Mouse (Mus musculus) ovary, postnatal 36 days (tissue): ENCODE measurements around the gene Kprp.
"Not testable (repeated sequence)": the region's sequence is repeated elsewhere in the genome, so short reads cannot be mapped to it uniquely, and the experiment has no call there.

Experiments
- DNase-seq: peaks from one replicate; pipeline ENCODE4 v3.0.0; 2022; ENCODE audit warnings: low spot score, mixed read lengths

Kprp gene

GRCm38 (mm10) chr3:92827108-92827507 is at the start of gene Kprp:
Gene Kprp (minus strand): TSS chr3:92827247.
- DNase-seq: no peak

DNA sequence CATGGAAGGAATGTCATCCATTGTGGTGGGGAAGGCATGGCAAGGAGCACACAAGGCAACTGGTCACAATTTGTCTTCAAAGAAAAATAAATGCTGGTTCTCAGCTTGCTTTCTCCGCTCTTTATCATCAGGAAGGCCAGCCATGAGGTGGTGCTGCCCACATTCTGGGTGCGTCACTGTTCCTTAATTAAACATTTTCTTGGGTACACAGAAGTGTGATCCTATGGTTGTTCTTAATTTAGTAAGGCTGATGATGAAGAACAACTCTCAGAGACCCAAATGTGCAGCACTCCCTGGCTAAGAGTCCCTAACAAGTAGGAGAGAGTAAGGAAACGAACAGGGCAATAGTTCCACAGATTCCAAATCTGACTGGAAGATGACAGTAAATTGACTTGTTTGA is 47.1 kb upstream of the Kprp start:
- DNase-seq: no peak

- DNase-seq: no peak
Observed at GRCm38 (mm10) chr3:92870116-92870515, 43.1 kb upstream of the Kprp start, which contains the start of gene 2310050C09Rik. Gene 2310050C09Rik (minus strand): TSS chr3:92870216.

DNA sequence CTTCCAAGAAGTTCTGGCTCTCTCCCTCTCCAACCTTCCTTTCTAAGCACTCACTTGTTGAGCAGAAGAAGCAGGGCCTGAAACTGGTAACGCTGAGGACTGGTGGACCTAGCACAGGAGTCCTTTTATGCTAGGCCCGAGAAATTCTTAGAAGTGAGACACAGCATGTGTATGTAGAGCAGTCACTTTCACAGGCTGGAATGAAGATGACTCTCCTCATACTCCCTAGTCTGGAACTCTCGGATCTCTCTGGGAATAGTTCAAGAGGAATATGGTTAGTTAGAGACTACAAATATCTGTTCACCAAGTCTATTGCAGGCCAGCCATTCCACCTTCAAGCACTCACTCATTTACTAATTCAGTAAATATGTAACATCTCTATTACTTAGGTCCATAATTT is 24.1 kb upstream of the Kprp start, which contains the start of gene Lce1l:
Lce1l (minus strand) TSS at position 101 of the 400 bp plus-strand sequence.
- no peak for DNase-seq

DNA sequence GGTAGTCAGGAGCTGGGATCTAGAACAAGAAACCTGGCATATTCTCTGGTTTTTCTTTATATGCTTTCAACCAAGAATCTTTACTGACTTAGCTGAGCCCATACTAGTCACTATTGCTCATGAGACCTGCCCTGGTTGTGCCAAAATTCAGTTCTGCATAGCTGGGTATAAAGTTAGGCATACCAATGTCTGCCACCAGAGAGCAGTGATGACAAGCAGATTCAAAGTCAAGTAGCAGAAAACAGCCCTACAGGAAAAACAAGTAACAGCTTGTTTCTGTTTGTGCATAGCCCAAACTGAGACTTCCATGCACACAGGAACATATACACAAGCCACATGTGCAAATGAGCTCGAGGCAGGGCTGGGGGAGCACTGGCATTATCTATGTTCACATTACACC is 1.2 kb downstream of the Kprp start:
- DNase-seq: no peak

DNA sequence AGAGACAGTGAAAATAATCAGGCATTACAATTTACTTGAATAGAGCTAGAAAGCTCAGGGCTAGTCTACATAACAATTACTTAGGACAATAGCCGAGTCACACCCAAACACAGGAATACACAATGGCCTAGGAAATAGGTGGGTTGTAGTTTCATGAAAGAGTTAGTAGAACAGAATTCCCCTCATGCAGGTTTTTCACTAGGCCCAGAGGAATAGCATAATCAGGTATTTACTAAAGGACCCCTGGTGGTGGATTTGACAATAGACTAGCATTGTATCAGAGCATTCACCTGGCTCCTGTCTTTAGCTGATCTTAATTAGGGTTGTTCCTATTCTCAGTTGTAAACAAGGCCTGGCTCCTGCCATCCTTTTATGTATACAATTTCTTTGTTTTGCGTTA is 11.0 kb downstream of the Kprp start:
- DNase-seq: not testable (repeated sequence)

DNA sequence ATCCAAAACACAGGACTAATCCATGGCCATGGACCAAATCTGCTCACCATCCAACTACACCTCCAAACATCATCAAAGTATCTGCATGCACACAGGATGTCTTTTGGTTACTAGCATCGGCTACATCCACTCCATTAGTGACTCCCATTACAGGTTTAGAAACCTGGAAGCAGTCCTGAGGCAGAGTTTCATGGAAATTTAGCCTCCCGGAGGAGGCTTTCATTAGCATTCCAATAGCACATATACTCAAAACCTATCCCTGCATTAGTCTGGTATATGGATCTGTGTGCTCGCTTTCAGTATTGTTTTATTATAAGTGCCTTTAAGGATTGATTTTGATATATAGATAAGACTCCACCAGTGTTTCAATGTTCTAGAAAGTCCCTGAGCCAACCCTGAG is 11.5 kb downstream of the Kprp start:
- DNase-seq: no peak

DNA sequence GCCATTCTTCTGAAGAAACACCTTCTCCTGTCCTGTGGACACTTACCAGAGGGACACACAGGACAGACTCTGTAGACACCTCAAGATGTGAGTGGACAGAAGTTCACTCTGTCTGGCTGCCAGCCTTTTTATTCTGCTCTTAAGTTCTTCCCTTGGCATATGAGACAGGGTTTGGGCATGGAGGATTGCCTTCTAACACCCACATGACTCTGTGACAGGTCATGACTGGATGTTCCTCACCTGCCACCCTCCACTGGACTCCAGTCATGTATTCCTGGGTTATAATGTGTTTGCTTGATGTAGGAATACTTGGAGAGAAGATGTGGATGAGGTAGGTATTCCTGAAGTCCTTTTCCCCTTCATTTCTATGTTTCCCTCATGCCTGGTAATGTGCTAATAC is 19.3 kb downstream of the Kprp start, which contains the start of gene Lce1k:
Lce1k (minus strand) TSS at position 101 of the 400 bp plus-strand sequence.
- no peak for DNase-seq

- no peak for DNase-seq
Observed at GRCm38 (mm10) chr3:92790414-92790813, 36.6 kb downstream of the Kprp start, which contains the start of gene Lce1j. Gene Lce1j (minus strand): TSS chr3:92790514.

DNA sequence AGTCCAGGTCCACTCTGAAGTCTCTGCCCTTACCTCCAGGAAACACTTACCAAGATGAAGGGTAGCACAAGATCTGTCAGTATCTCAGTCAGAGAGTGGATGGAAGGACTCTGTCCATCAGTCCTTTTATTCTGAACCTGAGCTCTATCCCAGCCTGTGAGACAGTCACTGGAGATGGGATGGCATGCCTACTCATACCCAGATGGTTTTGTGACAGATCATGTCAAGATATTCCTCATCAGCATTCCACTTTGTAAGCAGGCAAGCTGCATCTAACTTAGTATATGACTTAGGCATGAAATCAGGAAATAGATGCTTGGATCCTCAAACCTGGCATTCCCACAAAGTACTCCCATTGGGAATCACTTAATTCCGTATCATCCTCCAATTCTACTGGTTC is 48.2 kb downstream of the Kprp start, which contains the start of gene Lce1i:
Lce1i (minus strand) TSS at position 101 of the 400 bp plus-strand sequence.
- DNase-seq: no peak
